Mouse (Mus musculus) c-Kit-negative CD71-positive TER-119-positive erythroid progenitor cells, embryonic 14.5 days (primary cell): Measurements from ENCODE around the gene Slco2a1.

Experiments used
- DNase-seq: peaks from one replicate; pipeline ENCODE4 v3.0.0-alpha.2; 2013; ENCODE audit warnings: low read depth, low spot score

Slco2a1 gene

GRCm38 (mm10) chr9:103117951-103118350 is 129.4 kb downstream of the Slco2a1 start:
- no peak for DNase-seq

DNA sequence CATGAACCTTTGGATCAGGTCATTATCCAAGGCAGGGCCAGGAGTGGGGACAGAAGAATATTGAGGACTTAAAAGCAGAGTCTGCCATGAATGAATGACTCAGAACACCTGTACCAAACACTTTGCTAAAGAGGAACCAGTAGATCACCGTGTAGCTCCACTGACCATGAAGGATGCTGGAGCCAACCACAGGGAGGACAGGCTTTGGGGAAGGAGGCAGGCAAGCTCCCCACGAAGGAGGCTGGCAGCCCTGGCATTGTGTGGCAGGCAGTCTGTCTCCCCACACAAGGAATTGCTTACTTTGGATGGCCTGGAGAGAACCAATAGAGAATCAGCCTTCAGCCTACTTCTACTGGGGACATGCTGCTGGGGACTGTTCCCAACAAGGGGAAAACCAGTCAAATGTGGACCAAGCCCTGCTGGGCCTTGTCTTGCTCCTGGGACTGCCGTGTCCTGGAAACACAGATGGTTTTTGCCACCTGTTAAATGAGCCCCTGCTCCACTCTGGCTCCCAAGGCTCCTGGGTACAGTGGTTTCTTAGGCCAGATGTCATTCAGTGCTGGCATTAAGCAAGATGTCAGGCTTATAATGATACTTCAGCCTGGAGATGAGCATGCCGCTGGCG is 130.3 kb downstream of the Slco2a1 start:
- DNase-seq = no peak

GRCm38 (mm10) chr9:103119781-103120180 is 131.3 kb downstream of the Slco2a1 start:
- no peak for DNase-seq

DNA sequence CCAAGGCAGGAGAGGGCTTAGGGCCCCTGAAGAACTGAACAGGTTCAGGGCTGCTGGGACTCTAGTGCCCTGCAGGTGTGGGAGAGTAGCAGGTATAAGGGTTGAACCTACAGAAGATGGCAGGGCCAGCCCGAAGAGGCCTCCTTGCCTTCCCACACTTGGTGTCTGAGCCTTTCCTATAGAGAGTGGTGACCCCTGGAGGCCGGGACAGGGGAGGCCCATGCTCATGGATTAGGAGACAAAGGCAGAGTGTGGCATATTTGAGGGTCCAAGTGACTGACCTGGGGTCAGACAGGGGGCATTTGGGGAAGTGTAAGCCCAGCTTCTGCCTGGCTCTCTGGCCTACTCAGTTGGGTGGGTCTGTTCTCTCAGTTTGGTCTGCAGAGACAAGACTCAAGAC is 131.7 kb downstream of the Slco2a1 start:
- no peak for DNase-seq

- DNase-seq = no peak
Observed at GRCm38 (mm10) chr9:103121546-103121945, 133.0 kb downstream of the Slco2a1 start.

DNA sequence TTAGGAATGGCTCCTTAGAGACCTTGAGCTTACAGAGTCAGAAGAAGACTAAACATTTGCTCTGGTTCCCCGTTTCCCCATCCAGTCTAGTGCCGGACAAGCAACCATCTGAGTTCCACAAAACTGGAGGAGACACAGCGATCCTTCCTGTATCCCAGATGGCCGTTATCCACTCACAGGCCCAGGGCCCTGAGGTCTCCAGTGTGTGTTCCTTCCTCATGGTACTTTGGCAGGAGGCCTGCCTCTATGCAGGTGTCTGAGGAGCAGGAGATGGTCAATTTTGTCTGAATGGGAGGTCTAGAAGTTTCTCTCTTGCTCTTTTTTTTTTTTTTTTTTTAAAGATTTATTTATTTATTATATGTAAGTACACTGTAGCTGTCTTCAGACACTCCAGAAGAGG is 136.2 kb downstream of the Slco2a1 start:
- DNase-seq = no peak

DNA sequence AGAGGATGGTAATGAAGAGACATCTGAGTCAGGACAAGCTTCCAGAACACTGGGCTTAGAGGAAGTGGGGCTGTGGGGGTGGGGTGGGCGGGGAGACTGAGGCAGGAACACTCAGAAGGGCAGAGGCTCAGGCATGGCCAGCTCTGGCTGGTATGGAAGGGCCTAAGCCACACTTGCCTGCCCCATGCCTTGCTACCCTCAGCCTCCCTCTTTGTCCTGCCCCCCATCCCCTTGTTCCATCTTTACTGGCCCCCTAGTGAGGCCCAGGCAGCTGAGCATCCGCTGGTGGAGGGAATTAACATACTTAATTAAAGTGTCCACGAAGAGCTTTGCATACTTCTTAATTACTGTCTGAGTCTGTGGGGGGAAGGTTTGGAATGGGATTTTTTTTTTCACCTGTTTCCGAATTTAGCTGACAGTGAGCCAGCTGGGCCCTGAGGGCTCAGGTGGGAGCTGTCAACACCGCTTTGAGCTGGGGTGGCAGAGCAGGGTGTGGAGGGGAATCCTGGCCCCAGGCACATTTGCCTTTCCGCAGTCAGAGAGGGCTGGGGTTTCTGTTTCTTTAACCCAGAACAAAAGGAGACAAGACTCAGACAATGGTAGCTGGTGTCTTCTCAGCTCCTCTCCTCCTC is 145.1 kb downstream of the Slco2a1 start:
- DNase-seq = no peak

- DNase-seq = no peak
Observed at GRCm38 (mm10) chr9:103134450-103135030, 146.0 kb downstream of the Slco2a1 start.

GRCm38 (mm10) chr9:103139481-103139880 is 151.0 kb downstream of the Slco2a1 start:
- no peak for DNase-seq

- no peak for DNase-seq
Observed at GRCm38 (mm10) chr9:103140384-103140783, 151.9 kb downstream of the Slco2a1 start.

DNA sequence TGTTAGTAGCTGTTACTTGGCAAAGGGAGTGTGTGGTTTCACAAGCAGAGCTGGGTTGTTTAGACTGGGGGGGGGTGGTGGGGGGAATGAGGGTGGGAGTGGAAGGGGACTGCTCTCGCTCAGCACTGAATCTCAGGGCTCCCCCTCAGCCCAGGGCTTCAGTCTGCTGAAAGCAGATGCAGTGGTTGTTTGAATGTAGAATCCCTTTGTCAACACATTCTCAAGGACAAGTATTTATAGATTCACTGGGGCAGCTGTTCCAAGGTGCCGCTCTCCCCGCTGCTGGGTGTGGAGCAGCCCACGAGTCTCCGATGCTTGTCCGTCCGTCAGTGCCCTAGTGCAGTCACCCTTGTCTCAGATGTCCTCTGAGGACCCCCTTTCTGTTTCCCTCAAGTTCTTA is 152.8 kb downstream of the Slco2a1 start:
- DNase-seq = no peak

DNA sequence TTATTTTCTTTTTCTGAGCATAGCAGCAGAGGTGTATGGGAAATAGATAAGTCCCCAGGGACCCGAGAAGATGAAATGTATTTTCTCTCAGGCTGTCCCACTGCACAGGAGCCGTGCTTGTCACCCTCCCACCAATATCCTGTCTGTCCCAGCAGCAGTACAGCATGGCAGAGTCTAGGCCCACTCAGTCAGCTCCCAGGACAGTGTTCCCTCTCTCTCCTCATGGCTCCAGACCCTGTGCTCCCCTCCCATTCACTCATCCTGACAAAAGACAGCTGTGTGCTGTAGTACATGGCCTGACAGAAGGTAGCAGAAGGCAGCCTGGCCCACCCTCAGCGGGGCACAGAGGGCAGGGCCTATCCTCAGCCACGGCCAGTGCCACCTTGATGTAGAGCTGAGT is 155.4 kb downstream of the Slco2a1 start:
- DNase-seq = no peak

- DNase-seq = no peak
Observed at GRCm38 (mm10) chr9:103145351-103145750, 156.8 kb downstream of the Slco2a1 start.
